Mouse (Mus musculus) heart, embryonic 11.5 days (tissue): ENCODE measurements around the gene Snapc4. TPM values are rescaled to one million over a fixed set of nuclear protein-coding genes. Genes with fewer than 3 reads are reported as not detected.

Experiments used
- ATAC-seq: fragments of 200-750 bp; cut with Nextera tagmentation; replicated peaks from 2 replicates; pipeline ENCODE4 v1.8.0; 2017; ENCODE audit warnings: moderate library complexity; ENCODE audit not compliant: insufficient number of reproducible peaks, low FRiP score, low TSS enrichment
- H3K27ac ChIP-seq: fragments of 300-500 bp; sonication (generic); 2 replicates; pipeline ENCODE4 v1.5.1; 2014; ENCODE audit warnings: mild to moderate bottlenecking, low read depth, low read length
- H3K27me3 ChIP-seq: fragments of 300-500 bp; sonication (generic); 2 replicates; pipeline ENCODE4 v1.6.1; 2014; ENCODE audit warnings: mild to moderate bottlenecking, low read length, mixed read lengths; ENCODE audit not compliant: control insufficient read depth, insufficient read depth
- H3K36me3 ChIP-seq: fragments of 300-500 bp; sonication (generic); 2 replicates; pipeline ENCODE4 v1.6.1; 2014; ENCODE audit warnings: mild to moderate bottlenecking, low read length, moderate library complexity, mixed read lengths; ENCODE audit not compliant: control insufficient read depth, insufficient read depth
- H3K4me1 ChIP-seq: fragments of 300-500 bp; sonication (generic); 2 replicates; pipeline ENCODE4 v1.6.1; 2014; ENCODE audit warnings: low read length; ENCODE audit not compliant: control insufficient read depth, insufficient read depth
- H3K4me2 ChIP-seq: fragments of 300-500 bp; sonication (generic); 2 replicates; pipeline ENCODE4 v1.6.1; 2014; ENCODE audit warnings: mild to moderate bottlenecking, moderate library complexity
- H3K4me3 ChIP-seq: fragments of 300-500 bp; sonication (generic); 2 replicates; pipeline ENCODE4 v1.5.1; 2014; ENCODE audit warnings: low read depth, low read length
- H3K9ac ChIP-seq: fragments of 300-500 bp; sonication (generic); 2 replicates; pipeline ENCODE4 v1.6.1; 2014; ENCODE audit warnings: mild to moderate bottlenecking, low read depth, low read length, moderate library complexity
- H3K9me3 ChIP-seq: fragments of 300-500 bp; sonication (generic); replicated peaks from 2 replicates; pipeline ENCODE4 v1.6.1; 2016; ENCODE audit warnings: low read length; ENCODE audit not compliant: control insufficient read depth
- WGBS: fragments of 180-500 bp; shearing (Covaris S2); extraction: QIAGEN DNeasy Blood & Tissue Kit; methylation state at CpG from one replicate; pipeline ENCODE4 v1.1.7; 2014; ENCODE audit not compliant: insufficient replicate concordance; 5-methylcytosine and 5-hydroxymethylcytosine counted together
- polyA plus RNA-seq: library from polyadenylated mRNA; unstranded; fragments of >200 nt; fragmentation: Nextera tagmentation; extraction: Ambion mirVana; gene quantifications from 2 replicates; pipeline ENCODE4 v1.2.1, GENCODE M21; 2014

Gene Snapc4
- polyA plus RNA-seq, 1 experiment from 2014 or later: 16.8 TPM

- peaks cover 7% of the 10 kb centered on the region for H3K4me1 ChIP-seq
- no peaks in the 10 kb centered on the region for H3K36me3 ChIP-seq
- no peaks in the 10 kb centered on the region for H3K9me3 ChIP-seq
- no peak overlapping the region for H3K4me3 ChIP-seq
- H3K9ac ChIP-seq: no peak overlapping the region
- ATAC-seq: no peak
- no peaks in the 10 kb centered on the region for H3K27me3 ChIP-seq
- H3K4me2 ChIP-seq: no peak overlapping the region
- H3K27ac ChIP-seq: no peak overlapping the region
- WGBS: 72% methylated on average over 4 of the region's 4 CpGs
These were observed 24.2 kb downstream of the Snapc4 start for GRCm38 (mm10) chr2:26356231-26356630.

GRCm38 (mm10) chr2:26354401-26354800 is 26.1 kb downstream of the Snapc4 start:
- WGBS: 82% methylated on average over 4 of the region's 4 CpGs
- ATAC-seq: no peak
- peaks cover 17% of the 10 kb centered on the region for H3K4me1 ChIP-seq
- H3K27ac ChIP-seq: no peak overlapping the region
- no peak overlapping the region for H3K4me3 ChIP-seq
- peaks cover 3% of the 10 kb centered on the region; the same call in 1 of the 2 replicates for H3K36me3 ChIP-seq
- H3K27me3 ChIP-seq: no peaks in the 10 kb centered on the region
- no peak overlapping the region for H3K9ac ChIP-seq
- H3K9me3 ChIP-seq: no peaks in the 10 kb centered on the region
- H3K4me2 ChIP-seq: no peak overlapping the region

- H3K4me1 ChIP-seq: peaks cover 21% of the 10 kb centered on the region
- no peak overlapping the region for H3K4me3 ChIP-seq
- peak overlapping the region; percentile 95 for H3K4me2 ChIP-seq
- no peaks in the 10 kb centered on the region for H3K9me3 ChIP-seq
- H3K9ac ChIP-seq: peak overlapping the region; percentile 87; the same call in 1 of the 2 replicates
- H3K27ac ChIP-seq: no peak overlapping the region
- WGBS: 89% methylated on average over 11 of the region's 11 CpGs
- ATAC-seq: no peak
- no peaks in the 10 kb centered on the region for H3K27me3 ChIP-seq
- peaks cover 3% of the 10 kb centered on the region; the same call in 1 of the 2 replicates for H3K36me3 ChIP-seq
These were observed 27.1 kb downstream of the Snapc4 start for GRCm38 (mm10) chr2:26353066-26353980.

DNA sequence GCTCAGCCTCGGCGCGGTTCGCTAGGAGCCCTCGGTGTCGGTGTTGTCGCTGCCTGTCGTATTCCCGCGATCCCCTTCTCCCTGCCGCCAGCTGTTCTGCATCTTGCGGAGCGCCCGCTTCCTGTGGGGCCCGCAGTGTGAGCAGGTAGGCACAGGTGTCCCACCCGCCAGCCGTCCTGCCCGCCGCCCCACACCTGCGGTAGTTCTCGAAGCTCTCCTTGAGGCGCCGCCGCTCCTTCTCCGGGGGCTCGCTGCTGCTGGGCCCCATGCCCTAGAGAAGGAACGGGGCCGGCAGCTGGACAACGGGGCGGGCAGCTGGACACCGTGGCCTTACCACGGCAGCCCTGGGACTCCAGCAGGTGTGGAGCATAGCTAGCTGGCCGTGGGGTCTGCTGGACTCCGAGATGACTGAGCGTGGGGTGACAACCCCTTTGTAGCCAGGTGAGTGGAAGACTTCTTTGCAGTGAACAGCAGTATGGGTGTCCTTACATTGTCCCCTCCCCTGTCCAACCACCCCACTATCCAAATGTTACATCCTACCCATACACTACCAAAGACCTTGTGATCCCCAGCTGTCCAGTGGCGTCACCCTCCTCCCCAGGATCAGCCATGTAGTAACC is 28.1 kb downstream of the Snapc4 start:
- Histone ChIP-seq H3K27ac (peak overlapping the region; percentile 15; the same call in 1 of the 2 replicates), H3K4me3 (peak overlapping the region; percentile 70), H3K9me3 (no peaks in the 10 kb centered on the region), H3K4me1 (peaks cover 25% of the 10 kb centered on the region), H3K4me2 (peak overlapping the region; percentile 95), H3K9ac (peak overlapping the region; percentile 87), H3K27me3 (no peaks in the 10 kb centered on the region), H3K36me3 (peaks cover 3% of the 10 kb centered on the region; the same call in 1 of the 2 replicates)
- ATAC-seq: 0 out of 2 replicates have a peak, but pooled peaks have one; percentile 6
- 3% methylated on average over 36 of the region's 36 CpGs for WGBS

DNA sequence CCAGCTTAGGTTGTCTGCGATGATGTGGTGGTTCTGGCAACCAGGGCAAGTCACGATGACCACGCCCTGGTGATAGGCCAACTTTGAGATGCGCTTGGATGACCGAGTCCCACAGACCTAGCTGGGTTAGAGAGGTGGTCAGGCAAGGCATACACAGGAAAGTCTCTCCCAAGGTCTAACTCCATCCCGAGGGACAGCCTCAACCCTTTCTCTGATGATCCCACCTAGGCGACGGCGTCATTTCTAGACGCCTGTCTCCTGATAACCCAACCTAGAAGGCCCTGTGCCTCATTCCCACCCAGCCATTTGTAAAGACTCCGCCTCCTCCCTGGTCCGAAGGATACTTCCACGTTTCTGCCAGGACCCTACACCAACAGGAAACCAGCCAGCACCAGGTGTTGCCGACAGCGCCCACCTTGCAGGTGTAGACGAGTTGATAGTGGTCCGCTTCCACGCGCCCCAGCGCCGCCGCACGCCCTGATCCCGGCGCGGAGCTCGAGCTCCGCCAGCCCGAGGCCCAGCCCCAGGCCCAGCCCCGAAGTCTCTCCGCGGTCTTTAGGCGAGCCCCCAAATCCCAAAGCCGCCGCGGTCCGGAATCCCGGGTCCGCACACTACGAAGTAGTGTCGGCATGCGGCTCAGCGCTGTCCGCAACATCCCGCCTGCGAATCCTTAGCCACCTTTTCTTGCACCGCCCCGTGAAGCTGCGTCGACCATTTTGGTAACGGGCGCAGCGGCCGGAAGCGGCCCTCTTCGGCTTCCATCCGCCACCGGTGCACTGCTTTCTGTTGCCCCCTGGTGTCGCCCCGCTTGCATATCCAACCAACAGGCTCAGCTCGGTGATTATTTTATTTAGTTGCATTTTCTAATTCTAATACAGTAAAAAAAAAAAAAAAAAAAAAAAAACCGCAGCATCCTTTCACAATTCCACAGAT is 28.8 kb downstream of the Snapc4 start, which contains the start of gene Dnlz:
TSS of gene Dnlz (minus strand) at position 753 of the 933 bp plus-strand sequence.
- H3K9ac ChIP-seq: peak within 1 kb of the TSS; percentile 87
- 2% methylated on average over 62 of the region's 62 CpGs for whole genome bisulfite sequencing
- H3K27me3 ChIP-seq: no peaks in the 10 kb centered on the region
- H3K4me2 ChIP-seq: peak within 1 kb of the TSS; percentile 95
- H3K4me1 ChIP-seq: peaks cover 25% of the 10 kb centered on the region
- H3K27ac ChIP-seq: peak within 1 kb of the TSS; percentile 66
- ATAC-seq: peak; percentile 63; the same call in 1 of the 2 replicates
- H3K4me3 ChIP-seq: peak within 1 kb of the TSS; percentile 70
- no peaks in the 10 kb centered on the region for H3K9me3 ChIP-seq
- H3K36me3 ChIP-seq: peaks cover 8% of the 10 kb centered on the region

DNA sequence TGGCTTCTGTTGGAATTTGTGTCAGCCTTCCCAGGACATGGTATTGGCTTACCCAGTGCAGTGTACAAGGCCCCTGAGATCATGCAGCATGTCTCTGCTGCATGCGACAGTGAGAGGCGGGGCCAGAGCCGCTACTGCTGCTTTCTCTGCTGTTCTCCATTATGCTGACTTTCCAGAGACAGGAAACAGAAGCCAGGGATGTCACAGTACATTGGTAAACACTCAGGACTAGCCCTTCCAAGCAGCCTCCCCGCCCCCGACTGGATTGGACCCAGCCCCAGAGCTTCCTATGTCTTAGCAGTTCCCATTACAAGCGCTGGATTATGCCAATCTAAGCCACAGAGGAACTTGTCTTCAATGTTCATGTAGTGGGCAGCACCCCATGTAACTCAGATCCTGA is 32.2 kb downstream of the Snapc4 start:
- H3K27me3 ChIP-seq: no peaks in the 10 kb centered on the region
- peaks cover 26% of the 10 kb centered on the region for H3K36me3 ChIP-seq
- peak overlapping the region; percentile 18; the same call in 1 of the 2 replicates for H3K27ac ChIP-seq
- H3K4me3 ChIP-seq: no peak overlapping the region
- no peak overlapping the region for H3K9ac ChIP-seq
- peaks cover 25% of the 10 kb centered on the region for H3K4me1 ChIP-seq
- ATAC-seq: no peak
- H3K4me2 ChIP-seq: no peak overlapping the region
- H3K9me3 ChIP-seq: no peaks in the 10 kb centered on the region
- WGBS: 54% methylated on average over 6 of the region's 6 CpGs

- ATAC-seq: no peak
- Histone ChIP-seq H3K4me2 (no peak overlapping the region), H3K27me3 (no peaks in the 10 kb centered on the region), H3K4me3 (no peak overlapping the region), H3K9me3 (no peaks in the 10 kb centered on the region), H3K27ac (peak overlapping the region; percentile 92), H3K36me3 (peaks cover 28% of the 10 kb centered on the region), H3K4me1 (peaks cover 26% of the 10 kb centered on the region), H3K9ac (peak overlapping the region; percentile 52)
- WGBS: 54% methylated on average over 11 of the region's 11 CpGs
These were observed 37.6 kb downstream of the Snapc4 start for GRCm38 (mm10) chr2:26342609-26343490.
